Mouse (Mus musculus) spleen, postnatal 36 days (tissue): Measurements from ENCODE around the gene Harbi1.
A peak's percentile ranks its signal among the peaks of the same experiment; 100 is the strongest.
"Not testable (repeated sequence)": the region's sequence is repeated elsewhere in the genome, so short reads cannot be mapped to it uniquely, and the experiment has no call there.

ENCODE experiments used
- DNase-seq, 2 experiments: peaks; one replicate each; pipeline ENCODE4 v3.0.0; 2022; ENCODE audit warnings: low spot score in 2 of 2, mixed read lengths in 1 of 2

The Harbi1 gene

GRCm38 (mm10) chr2:91714921-91715320 is 4.3 kb downstream of the Harbi1 start:
- DNase-seq, result no peak

DNA sequence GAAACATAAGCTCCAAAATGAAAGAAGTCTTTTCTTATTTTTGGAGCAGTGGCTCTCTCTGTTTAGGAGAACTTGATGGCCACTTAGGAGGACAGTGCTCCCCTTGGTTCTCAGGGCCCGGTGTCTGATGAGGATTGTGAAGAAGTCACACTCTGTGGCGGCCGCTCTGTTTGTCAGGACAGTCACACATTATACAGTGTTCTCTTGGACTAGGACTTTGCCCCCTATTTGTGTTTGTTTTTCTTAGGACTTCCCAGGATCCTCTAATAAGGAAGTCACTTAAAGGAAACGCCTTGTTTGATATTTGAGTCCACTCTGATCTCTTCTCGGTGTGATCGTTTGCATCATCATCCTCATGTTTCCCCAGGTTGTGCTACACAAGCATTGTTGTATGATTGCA is 7.6 kb downstream of the Harbi1 start:
- DNase-seq, result no peak

DNA sequence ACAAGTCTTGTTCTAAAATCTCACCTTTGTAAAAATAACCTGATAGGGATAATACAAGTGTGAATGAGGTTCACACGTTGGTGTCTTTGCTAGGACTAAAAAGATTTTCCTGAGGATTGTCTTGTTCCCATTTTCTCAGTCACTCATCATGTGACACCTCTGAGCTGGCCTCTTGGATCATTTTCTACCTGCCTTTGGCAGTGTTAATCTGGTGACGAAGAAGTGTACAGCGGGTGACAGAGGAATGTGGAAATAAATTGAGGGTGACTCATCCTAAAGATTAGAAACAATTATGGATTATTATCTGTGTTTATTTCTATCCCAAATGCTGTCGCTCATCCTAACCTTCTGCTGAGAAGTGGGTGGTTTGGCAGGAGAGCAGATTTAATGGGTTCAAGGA is 12.7 kb downstream of the Harbi1 start:
- no peak for DNase-seq

DNA sequence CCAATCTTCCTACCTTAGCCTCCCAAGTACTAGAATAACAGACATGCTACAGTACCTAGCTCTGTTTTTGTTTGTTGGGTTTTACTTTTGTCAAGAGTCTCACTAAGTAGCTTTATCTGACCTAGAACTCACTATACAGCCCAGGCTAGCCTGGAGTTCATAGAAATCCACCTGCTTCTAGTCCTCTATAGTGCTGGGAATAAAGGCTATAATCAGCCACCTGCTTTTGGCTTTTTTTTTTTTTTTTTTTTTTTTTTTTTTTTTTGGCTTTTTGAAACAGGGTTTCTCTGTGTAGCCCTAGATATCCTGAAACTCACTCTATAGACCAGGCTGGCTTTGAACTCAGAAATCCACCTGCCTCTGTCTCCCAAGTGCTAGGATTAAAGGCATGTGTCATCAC is 13.3 kb downstream of the Harbi1 start:
- DNase-seq, result no peak

- DNase-seq, result no peak
These were observed 14.1 kb downstream of the Harbi1 start for GRCm38 (mm10) chr2:91724716-91725115.

GRCm38 (mm10) chr2:91725476-91725875 is 14.8 kb downstream of the Harbi1 start:
- not testable (repeated sequence) for DNase-seq

DNA sequence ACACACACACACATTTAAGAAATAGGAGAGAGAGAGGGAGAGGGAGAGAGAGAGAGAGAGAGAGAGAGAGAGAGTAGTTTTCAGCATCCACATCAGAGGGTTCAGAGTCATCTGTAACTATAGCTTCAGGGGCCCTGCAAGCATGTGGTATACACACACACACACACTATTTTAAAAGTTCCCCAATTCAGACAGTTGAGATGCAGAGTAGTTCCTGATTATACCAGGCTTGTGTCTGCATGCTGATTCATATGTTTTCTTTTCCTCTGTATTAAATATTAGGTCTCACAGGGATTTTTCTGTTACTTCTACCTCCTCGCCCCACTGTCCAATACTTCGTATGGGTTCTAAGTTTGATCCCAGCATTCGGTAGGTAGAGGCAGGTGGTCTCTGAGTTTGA is 16.4 kb downstream of the Harbi1 start:
- DNase-seq, result no peak

DNA sequence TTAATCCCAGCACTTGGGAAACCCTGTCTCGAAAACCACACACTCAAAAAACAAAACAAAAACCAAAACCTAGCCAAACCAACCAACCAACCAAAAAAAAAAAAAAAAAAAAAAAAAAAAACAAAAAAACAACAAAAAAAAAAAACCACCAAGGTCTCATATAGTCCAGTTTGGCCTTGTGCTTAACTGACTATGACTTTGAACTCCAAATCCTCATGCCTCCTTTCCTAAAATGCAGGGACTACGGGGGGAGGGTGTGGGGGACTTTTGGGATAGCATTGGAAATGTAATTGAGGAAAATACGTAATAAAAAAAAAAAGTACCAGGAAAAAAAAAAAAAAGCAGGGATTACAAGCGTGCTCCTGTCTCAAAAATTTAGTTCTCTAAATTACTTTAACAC is 18.9 kb downstream of the Harbi1 start:
- DNase-seq, result no peak

- DNase-seq, result peak; percentile 79 to 83
These were observed 19.5 kb downstream of the Harbi1 start, which contains the start of gene Ambra1 for GRCm38 (mm10) chr2:91729971-91730821. Gene Ambra1, plus strand, starts transcription at chr2:91730134.

DNA sequence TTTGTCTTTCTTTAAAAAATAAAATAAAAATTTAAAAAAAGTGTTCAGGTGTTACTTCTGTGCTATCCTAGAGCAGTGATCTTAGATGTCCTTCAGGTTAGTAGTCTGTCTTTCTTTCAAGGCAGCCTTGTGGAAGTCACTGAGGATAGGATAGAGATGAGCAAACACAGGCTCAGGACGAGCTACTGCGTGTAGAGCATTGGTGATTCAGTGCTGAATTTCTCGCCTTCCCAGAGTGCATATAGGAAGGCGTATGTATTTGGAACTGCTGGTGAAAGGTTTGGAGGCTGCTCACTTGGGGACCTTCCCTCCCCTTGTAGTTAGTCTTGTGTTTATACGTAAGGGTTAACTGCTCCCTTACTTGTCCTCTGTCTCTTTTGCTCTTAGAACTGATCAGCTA is 24.6 kb downstream of the Harbi1 start:
- no peak for DNase-seq

GRCm38 (mm10) chr2:91739586-91739985 is 28.9 kb downstream of the Harbi1 start:
- DNase-seq, result no peak

DNA sequence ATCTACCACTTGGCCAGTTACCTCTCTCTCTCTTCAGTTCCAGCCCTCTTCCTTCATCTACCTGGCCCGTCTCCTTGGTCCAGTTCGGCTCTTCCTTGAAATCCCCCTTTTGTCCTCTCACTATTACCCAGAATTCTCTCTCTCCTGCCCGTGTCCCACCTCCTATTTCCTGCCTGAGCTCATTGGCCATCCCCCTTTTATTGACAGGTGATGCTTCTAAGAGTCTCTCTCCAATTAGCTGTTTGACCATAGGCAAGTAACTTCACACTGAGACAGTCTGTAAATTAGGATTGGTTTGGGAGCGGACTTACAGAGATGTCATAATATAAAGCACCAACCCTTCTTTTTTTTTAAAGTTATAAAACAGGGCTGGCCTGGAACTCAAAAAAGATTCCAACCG is 34.0 kb downstream of the Harbi1 start:
- DNase-seq, result no peak

DNA sequence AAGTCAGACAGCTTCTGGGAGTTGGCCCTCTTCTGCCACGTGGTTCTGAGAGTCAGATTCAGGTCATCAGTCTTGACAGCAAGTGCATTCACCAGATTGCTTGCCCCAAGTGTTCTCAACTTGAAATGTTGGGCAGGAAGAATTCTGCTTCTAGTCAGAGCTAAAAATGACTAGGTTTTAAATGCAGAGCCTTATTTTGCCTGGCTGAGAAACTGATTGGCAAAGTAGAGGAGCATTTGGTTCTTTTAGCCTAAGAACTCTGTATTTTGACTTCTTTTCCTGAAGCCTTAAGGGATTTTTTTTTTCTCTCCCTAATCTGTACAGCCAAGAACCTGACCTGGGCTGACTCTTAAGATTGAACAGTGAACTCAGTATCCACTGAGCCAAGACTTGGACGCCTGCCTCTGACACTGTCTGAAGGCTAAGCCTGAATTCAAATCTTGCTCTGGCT is 39.2 kb downstream of the Harbi1 start:
- DNase-seq, result no peak
